Mouse (Mus musculus) MEL (cell line): ENCODE data around the gene Papss2. TPM values are rescaled to one million over a fixed set of nuclear protein-coding genes. Genes with fewer than 3 reads are reported as not detected.

Experiments
- DNase-seq: peaks from one replicate; pipeline ENCODE4 v3.0.0; 2011; ENCODE audit warnings: low read depth, low spot score
- H3K27ac ChIP-seq: 2 replicates; pipeline ENCODE4 v1.5.1; 2012; ENCODE audit warnings: low read depth, mild to moderate bottlenecking, control low read depth, low read length, moderate library complexity; ENCODE audit not compliant: control insufficient read depth
- H3K27me3 ChIP-seq, 2 experiments: fragments of 150-350 bp in 1 of 2; sonication (generic) in 1 of 2; 2 replicates each; pipeline ENCODE4 v1.6.1; 2012; ENCODE audit warnings: low read length in 2 of 2, mild to moderate bottlenecking in 2 of 2, improper control_type of control experiment in 1 of 2, moderate library complexity in 1 of 2; ENCODE audit not compliant: insufficient read depth in 2 of 2, control insufficient read depth in 1 of 2
- H3K36me3 ChIP-seq, 2 experiments: 2 replicates each; pipeline ENCODE4 v1.6.1; 2012 to 2014; ENCODE audit warnings: low read length in 2 of 2, improper control_type of control experiment in 1 of 2, inconsistent platforms in 1 of 2, mild to moderate bottlenecking in 1 of 2; ENCODE audit not compliant: insufficient read depth in 2 of 2, control insufficient read depth in 1 of 2
- H3K4me1 ChIP-seq, 2 experiments: fragments of 150-350 bp in 1 of 2; sonication (generic) in 1 of 2; 2 replicates each; pipeline ENCODE4 v1.6.1; 2012; ENCODE audit warnings: low read length in 2 of 2, improper control_type of control experiment in 1 of 2, mild to moderate bottlenecking in 1 of 2; ENCODE audit not compliant: insufficient read depth in 2 of 2, control insufficient read depth in 1 of 2
- H3K4me3 ChIP-seq, 2 experiments: fragments of 150-350 bp in 1 of 2; sonication (generic) in 1 of 2; 2 replicates each; pipeline ENCODE4 v1.5.1; 2012; ENCODE audit warnings: low read depth in 2 of 2, low read length in 2 of 2, mild to moderate bottlenecking in 2 of 2, moderate library complexity in 2 of 2, control low read depth in 1 of 2, improper control_type of control experiment in 1 of 2; ENCODE audit not compliant: control insufficient read depth in 1 of 2, insufficient read depth in 1 of 2
- H3K79me2 ChIP-seq: 2 replicates; pipeline ENCODE4 v1.6.1; 2012; ENCODE audit warnings: mild to moderate bottlenecking, low read length, moderate library complexity; ENCODE audit not compliant: control insufficient read depth, poor library complexity, insufficient read depth
- H3K9ac ChIP-seq: 2 replicates; pipeline ENCODE4 v1.6.1; 2012; ENCODE audit warnings: low read depth, mild to moderate bottlenecking, control low read depth, low read length, moderate library complexity; ENCODE audit not compliant: control insufficient read depth, poor library complexity, severe bottlenecking
- H3K9me3 ChIP-seq: fragments of 150-350 bp; sonication (generic); replicated peaks from 2 replicates; pipeline ENCODE4 v1.6.1; 2012; ENCODE audit warnings: mild to moderate bottlenecking, low read length, improper control_type of control experiment, moderate library complexity; ENCODE audit not compliant: insufficient read depth
- CHD1 ChIP-seq: IDR thresholded peaks from 2 replicates; pipeline ENCODE4 v1.6.1; 2012; ENCODE audit warnings: low read depth, mild to moderate bottlenecking, inconsistent platforms, low read length, improper control_type of control experiment
- CHD2 ChIP-seq: IDR thresholded peaks from 2 replicates; pipeline ENCODE4 v1.6.1; 2011; ENCODE audit warnings: low read length, improper control_type of control experiment
- EP300 ChIP-seq, 2 experiments: IDR thresholded peaks; 2 replicates each; pipeline ENCODE4 v1.6.1; 2011; ENCODE audit warnings: improper control_type of control experiment in 2 of 2, low read length in 2 of 2, low read depth in 1 of 2, mild to moderate bottlenecking in 1 of 2
- KAT2A ChIP-seq: conservative IDR thresholded peaks from 2 replicates; pipeline ENCODE4 v1.6.1; 2012; ENCODE audit warnings: low read depth, low read length, improper control_type of control experiment, inconsistent platforms
- MAFK ChIP-seq: IDR thresholded peaks from 2 replicates; pipeline ENCODE4 v1.6.1; 2011; ENCODE audit warnings: low read depth, mild to moderate bottlenecking, low read length, improper control_type of control experiment, borderline replicate concordance
- MAX ChIP-seq: IDR thresholded peaks from 2 replicates; pipeline ENCODE4 v1.6.1; 2011; ENCODE audit warnings: low read length, improper control_type of control experiment
- MAZ ChIP-seq: IDR thresholded peaks from 2 replicates; pipeline ENCODE4 v1.6.1; 2012; ENCODE audit warnings: low read depth, mild to moderate bottlenecking, inconsistent platforms, low read length, improper control_type of control experiment
- MXI1 ChIP-seq: IDR thresholded peaks from 2 replicates; pipeline ENCODE4 v1.6.1; 2011; ENCODE audit warnings: mild to moderate bottlenecking, low read depth, low read length, improper control_type of control experiment
- MYC ChIP-seq: IDR thresholded peaks from 2 replicates; pipeline ENCODE4 v1.6.1; 2011; ENCODE audit warnings: low read depth, mild to moderate bottlenecking, low read length, improper control_type of control experiment, moderate library complexity
- NELFE ChIP-seq: IDR thresholded peaks from 2 replicates; pipeline ENCODE4 v1.6.1; 2011; ENCODE audit warnings: low read depth, low read length, improper control_type of control experiment
- NRF1 ChIP-seq: IDR thresholded peaks from 2 replicates; pipeline ENCODE4 v1.6.1; 2014; ENCODE audit warnings: low read depth, mild to moderate bottlenecking, inconsistent platforms, low read length, improper control_type of control experiment, moderate library complexity; ENCODE audit not compliant: poor library complexity, insufficient read depth, severe bottlenecking
- RAD21 ChIP-seq: IDR thresholded peaks from 2 replicates; pipeline ENCODE4 v1.6.1; 2011; ENCODE audit warnings: mild to moderate bottlenecking, low read depth, low read length, improper control_type of control experiment
- RCOR1 ChIP-seq: IDR thresholded peaks from 2 replicates; pipeline ENCODE4 v1.6.1; 2012; ENCODE audit warnings: low read depth, mild to moderate bottlenecking, inconsistent platforms, low read length, improper control_type of control experiment
- SIN3A ChIP-seq: IDR thresholded peaks from 2 replicates; pipeline ENCODE4 v1.6.1; 2012; ENCODE audit warnings: low read length, improper control_type of control experiment, inconsistent platforms
- ZC3H11A ChIP-seq: IDR thresholded peaks from 2 replicates; pipeline ENCODE4 v1.6.1; 2012; ENCODE audit warnings: low read depth, mild to moderate bottlenecking, inconsistent platforms, low read length, improper control_type of control experiment
- ZMIZ1 ChIP-seq: IDR thresholded peaks from 2 replicates; pipeline ENCODE4 v1.6.1; 2012; ENCODE audit warnings: low read depth, mild to moderate bottlenecking, inconsistent platforms, low read length, improper control_type of control experiment, moderate library complexity
- polyA plus RNA-seq, 2 experiments: library from polyadenylated mRNA; stranded (reverse) in 1 of 2; unstranded in 1 of 2; fragments of >175 nt in 1 of 2; fragments of >200 nt in 1 of 2; gene quantifications; 2 replicates each; pipeline versions ENCODE4 v1.2.1 to v1.2.4; 2012; ENCODE audit warnings: low replicate concordance in 2 of 2, low read depth in 1 of 2; ENCODE audit not compliant: insufficient read length in 2 of 2, insufficient read depth in 1 of 2, missing spikeins in 1 of 2
- total RNA-seq: library from RNA; depleted of rRNA; stranded (reverse); fragments of 300-350 nt; gene quantifications from 2 replicates; pipeline ENCODE4 v1.2.3, GENCODE M21; 2012

Gene Papss2
- total and polyA plus RNA-seq, 3 experiments = 1.7 to 2.6 TPM; not detected in 1

GRCm38 (mm10) chr19:32552106-32552505, 43.5 kb upstream of the Papss2 start:
- Histone ChIP-seq H3K4me3 (no peak overlapping the region), H3K79me2 (no peaks in the 10 kb centered on the region), H3K9ac (no peak overlapping the region), H3K27me3 (peaks cover 0 to 1% of the 10 kb centered on the region in 2 experiments; a peak in 2 of 4 replicates), H3K36me3 (no peaks in the 10 kb centered on the region), H3K27ac (no peak overlapping the region), H3K4me1 (no peaks in the 10 kb centered on the region), H3K9me3 (no peaks in the 10 kb centered on the region)
- no peak for DNase-seq
- TF ChIP-seq MAX = no peak
- no peak for TF ChIP-seq SIN3A
- no peak for TF ChIP-seq CHD1
- TF ChIP-seq NRF1 = no peak
- no peak for TF ChIP-seq MYC
- no peak for TF ChIP-seq MAZ
- no peak for TF ChIP-seq CHD2

DNA sequence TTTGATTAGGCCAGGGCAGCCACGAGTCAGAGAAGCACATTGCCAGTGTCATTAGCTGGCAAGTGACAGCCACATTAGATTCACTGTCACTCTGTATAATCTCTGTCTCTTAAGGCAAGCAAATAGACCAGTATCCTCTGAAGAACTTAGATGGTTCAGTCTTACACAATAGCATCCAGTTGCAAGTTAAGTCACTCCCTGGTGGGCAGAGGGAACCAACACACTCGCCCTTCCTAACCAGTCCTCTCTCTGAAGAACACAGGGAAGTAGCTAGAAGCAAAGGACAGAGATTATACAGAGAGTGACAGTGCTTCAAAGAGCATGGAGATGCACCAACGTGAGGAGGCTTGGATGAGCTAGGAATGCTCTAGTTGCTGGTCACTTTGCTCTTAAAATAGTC, 42.3 kb upstream of the Papss2 start:
- no peaks in the 10 kb centered on the region for H3K9me3 ChIP-seq
- H3K4me1 ChIP-seq = no peaks in the 10 kb centered on the region
- H3K27me3 ChIP-seq = peaks cover 0 to 1% of the 10 kb centered on the region in 2 experiments; a peak in 2 of 4 replicates
- no peak overlapping the region for H3K9ac ChIP-seq
- DNase-seq = no peak
- H3K36me3 ChIP-seq = no peaks in the 10 kb centered on the region
- no peaks in the 10 kb centered on the region for H3K79me2 ChIP-seq
- TF ChIP-seq ZMIZ1 = no peak
- no peak overlapping the region for H3K4me3 ChIP-seq
- no peak overlapping the region for H3K27ac ChIP-seq

DNA sequence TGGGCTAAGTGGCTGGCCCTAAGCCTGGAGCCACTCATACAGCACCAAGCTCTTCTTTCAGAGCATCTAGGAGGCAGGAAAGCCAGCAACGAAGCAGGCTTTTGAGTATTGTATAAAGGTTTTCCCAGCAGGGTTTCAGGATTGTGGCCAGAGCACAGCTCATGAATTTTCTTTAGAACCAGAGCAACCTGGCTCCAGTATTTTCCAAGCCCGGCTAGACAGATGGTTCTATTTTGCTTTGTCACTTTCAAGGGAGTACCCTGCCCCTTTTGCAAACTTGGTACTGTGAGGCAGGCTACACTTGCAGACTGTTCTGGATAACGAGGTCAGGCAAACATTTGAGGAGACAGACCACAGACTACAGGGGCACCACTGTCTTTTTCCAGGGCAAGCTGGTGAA, 40.3 kb upstream of the Papss2 start:
- H3K9ac ChIP-seq = no peak overlapping the region
- H3K27me3 ChIP-seq = peaks cover 0 to 1% of the 10 kb centered on the region in 2 experiments; a peak in 1 of 4 replicates
- no peaks in the 10 kb centered on the region for H3K4me1 ChIP-seq
- no peaks in the 10 kb centered on the region for H3K9me3 ChIP-seq
- H3K79me2 ChIP-seq = no peaks in the 10 kb centered on the region
- no peak overlapping the region for H3K4me3 ChIP-seq
- H3K27ac ChIP-seq = no peak overlapping the region
- no peaks in the 10 kb centered on the region for H3K36me3 ChIP-seq
- DNase-seq = no peak
- TF ChIP-seq ZC3H11A = no peak
- no peak for TF ChIP-seq MAX
- TF ChIP-seq RCOR1 = no peak
- no peak for TF ChIP-seq RAD21
- TF ChIP-seq NELFE = no peak
- no peak for TF ChIP-seq MAFK
- no peak for TF ChIP-seq EP300 (IDR thresholded peaks at IDR 0.05; ENCODE audit: low read depth in 1 of 2, low read length in 2 of 2)
- TF ChIP-seq MXI1 = no peak
- TF ChIP-seq KAT2A = no peak
- no peak for TF ChIP-seq ZMIZ1
